Mouse (Mus musculus) adipocyte (in vitro differentiated cells): ENCODE measurements around the gene Akr1c14.
"Not testable (repeated sequence)": the region's sequence is repeated elsewhere in the genome, so short reads cannot be mapped to it uniquely, and the experiment has no call there.

Experiments
- DNase-seq: peaks from one replicate; pipeline ENCODE4 v3.0.0-alpha.2; 2016; ENCODE audit warnings: low spot score

The Akr1c14 gene

DNA sequence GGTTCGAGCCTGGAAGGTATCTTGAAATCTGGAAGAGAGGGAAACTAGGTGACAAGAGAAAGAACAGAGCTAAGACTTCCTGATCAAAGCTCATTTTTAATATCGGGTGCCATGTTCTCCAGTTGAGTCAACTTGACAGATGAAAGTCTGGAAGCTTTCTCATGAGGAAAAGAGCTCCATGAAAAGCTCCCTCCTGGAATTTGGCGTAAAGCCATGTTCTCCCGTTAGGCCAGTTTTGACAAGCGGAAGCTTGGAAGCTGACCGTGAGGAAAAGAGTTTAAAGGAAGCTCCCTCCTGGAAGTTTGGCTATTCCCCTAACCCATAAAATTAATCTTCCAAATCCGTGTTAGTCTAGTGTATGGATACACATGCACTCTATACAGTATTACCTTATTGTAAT is 74.3 kb downstream of the Akr1c14 start:
- no peak for DNase-seq

DNA sequence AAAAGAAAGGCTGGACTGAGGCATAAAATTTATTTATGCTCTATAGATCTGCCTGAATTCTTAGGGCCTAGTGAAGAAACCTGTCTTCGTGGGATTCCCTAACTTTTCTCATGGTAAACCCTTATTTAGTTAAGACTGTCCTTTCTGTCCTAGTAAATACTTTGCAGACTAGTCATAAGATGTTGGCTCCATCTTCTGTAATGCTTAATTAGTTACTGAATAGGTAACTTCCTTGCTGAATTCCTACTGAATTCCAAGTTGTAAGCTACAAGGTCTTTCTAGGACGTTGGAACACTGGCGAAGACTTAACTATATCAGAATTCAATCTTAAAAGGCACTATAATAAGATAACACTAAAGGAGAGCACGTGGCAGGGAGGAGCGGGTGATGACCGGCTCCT is 75.7 kb downstream of the Akr1c14 start:
- DNase-seq: not testable (repeated sequence)

DNA sequence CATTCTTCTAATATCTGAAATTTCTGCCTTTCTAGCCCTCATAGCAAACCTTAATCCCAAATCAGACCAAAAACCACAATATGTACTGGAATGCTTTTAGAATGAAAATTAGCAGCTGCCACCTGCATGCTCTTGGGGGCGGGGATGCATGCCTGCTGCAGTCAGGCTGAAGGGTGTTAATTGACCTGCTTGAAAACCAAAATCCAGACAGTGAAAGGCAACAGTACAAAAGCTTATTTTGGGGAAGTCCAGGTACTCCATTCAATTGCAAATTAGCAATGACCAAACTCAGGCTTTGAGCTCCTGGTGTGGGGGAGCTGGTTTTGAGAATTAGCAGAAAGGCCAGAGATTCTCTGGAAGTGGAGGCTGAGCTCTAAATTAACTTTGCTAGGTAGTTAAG is 77.0 kb downstream of the Akr1c14 start:
- not testable (repeated sequence) for DNase-seq

DNA sequence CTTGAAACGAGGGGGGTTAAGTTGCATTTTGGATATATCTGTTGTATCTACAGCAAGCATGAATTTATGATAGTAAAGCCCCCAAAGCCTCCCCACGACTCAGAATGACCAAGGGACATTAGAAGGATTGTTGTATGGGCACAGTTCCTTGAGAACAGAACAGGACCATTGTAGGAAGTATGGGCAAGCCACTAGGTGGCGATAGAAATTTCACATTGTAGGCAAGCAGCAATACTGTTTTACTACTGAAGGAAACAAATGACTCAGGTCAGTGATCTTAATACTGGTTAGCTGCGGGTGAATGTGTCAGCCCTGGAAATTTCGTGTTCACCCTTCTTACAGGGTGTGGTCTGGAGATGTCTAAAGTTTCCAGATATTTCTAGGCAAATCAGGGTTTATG is 80.3 kb downstream of the Akr1c14 start:
- peak; percentile 52 for DNase-seq

DNA sequence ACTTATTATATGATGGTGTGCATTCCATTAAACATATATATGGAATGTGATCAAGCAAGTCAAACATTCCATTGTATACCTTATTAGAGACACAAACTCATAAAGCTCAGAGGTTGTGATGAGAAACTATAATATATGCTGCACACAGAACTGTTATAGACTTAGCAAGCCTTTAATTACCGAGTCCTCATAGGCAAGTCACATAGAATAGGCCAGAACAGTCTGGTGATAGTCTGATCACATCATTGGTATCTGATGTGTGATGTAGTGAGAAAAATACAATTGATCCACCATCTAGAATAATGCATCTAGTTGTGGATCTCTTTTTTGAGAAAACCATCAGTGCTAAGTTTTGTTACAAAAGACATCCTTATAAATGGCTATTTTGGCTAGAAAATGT is 82.5 kb downstream of the Akr1c14 start:
- DNase-seq: no peak

DNA sequence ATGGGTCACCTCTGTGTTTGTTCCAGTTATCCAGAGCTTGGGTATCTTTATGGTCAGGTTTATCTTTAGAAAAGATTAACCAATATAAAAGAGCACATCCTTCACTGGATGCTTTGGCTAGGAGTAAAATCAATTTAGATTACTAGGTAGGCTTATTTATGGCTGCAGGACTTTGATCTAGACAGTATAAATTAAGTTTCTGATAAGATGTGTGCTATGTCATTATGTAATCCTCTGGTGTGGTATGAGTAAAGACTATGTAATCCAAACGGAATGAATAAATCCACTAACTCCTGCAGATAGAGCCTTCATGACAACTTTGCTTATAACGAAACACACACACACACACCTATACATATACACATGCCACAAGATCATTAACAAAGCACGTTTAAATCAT is 82.9 kb downstream of the Akr1c14 start:
- no peak for DNase-seq

DNA sequence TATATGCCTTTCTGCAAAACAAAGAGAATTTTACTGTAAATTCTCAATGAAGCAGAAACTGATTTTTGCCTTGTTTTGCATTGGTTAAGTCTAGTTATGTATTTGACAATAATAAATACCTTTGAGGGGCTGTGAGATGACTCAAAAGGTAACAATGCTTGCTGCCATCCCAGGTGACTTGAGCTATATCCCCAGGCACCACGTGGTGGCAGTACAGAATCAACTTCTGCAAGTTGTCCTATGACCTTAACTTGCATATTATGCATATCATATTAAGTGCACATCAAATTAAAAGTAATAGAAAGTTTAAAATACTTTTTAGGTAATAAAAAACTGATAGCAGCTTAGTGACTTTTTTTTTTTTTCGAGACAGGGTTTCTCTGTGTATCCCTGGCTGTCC is 84.3 kb downstream of the Akr1c14 start:
- DNase-seq: peak; percentile 33
